Mouse (Mus musculus): Measurements from ENCODE around the gene 2010111I01Rik. TPM values are rescaled to one million over a fixed set of nuclear protein-coding genes. Genes with fewer than 3 reads are reported as not detected.

2010111I01Rik gene
- total RNA-seq, 2 experiments from 2014 or later: 89.8 to 91.4 TPM

DNA sequence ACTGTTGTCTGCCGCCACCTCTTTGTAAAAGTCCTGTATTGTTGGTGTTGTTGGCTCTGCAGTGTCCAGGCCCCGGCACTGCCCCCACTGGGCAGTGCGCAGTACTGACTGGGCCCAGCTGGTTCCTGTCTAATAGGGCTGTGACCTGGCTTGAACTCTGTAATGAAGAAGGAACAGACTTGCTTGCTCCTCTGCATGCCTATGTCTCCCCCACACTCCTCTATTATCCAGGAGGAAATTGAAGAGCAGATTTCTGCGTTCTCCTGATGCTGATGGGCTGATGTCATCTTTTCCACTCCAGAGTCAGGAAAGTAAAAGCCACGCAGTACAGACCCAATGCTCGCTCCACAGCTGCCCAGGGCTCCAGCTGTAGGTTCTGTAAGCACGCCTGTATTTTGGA, 292.1 kb downstream of the 2010111I01Rik start:
- 0 out of 2 replicates have a peak overlapping the region, but pooled peaks have one; percentile 32 for H3K27ac ChIP-seq
- DNase-seq (ENCODE audit: low spot score in 2 of 2): no peak
- no peak overlapping the region for H3K4me3 ChIP-seq
- peak; percentile 68 for TF ChIP-seq CTCF (conservative IDR thresholded peaks at IDR 0.05)

DNA sequence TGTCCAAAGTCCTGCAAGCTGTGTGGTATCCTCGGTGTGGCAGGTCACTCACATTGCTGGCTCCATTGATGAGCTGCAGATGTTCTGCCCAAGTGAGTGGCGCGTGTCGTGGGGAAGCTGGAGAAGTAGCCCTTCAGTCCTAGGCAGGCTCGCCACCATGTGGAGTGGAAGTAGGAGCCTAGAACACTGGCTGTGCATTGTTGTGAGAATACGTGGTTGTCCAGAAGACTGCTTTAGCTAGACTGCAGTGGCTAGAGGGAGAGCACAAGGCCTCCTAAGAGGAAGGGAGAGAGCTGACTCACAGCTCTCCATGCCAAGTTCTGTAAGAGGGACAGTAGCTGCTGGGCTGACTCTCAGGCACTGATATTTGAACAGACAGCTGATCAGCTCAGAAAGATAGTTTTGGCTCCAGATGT, 293.5 kb downstream of the 2010111I01Rik start:
- no peak for TF ChIP-seq CTCF (conservative IDR thresholded peaks at IDR 0.05)
- Histone ChIP-seq H3K4me3 (no peak overlapping the region), H3K27ac (peak overlapping the region; percentile 28; the same call in 1 of the 2 replicates)
- DNase-seq (ENCODE audit: low spot score in 2 of 2): no peak

- no peak overlapping the region for H3K4me3 ChIP-seq
- H3K27ac ChIP-seq: peak overlapping the region; percentile 28; the same call in 1 of the 2 replicates
- TF ChIP-seq CTCF (conservative IDR thresholded peaks at IDR 0.05): no peak
- DNase-seq (ENCODE audit: low spot score in 2 of 2): no peak
Measured at GRCm38 (mm10) chr13:63258671-63259070, 294.0 kb downstream of the 2010111I01Rik start.

- Histone ChIP-seq H3K27ac (peak overlapping the region; percentile 59), H3K4me3 (no peak overlapping the region)
- no peak for TF ChIP-seq CTCF (conservative IDR thresholded peaks at IDR 0.05)
- no peak for DNase-seq (ENCODE audit: low spot score in 2 of 2)
Measured at GRCm38 (mm10) chr13:63260133-63260532, 295.4 kb downstream of the 2010111I01Rik start.

DNA sequence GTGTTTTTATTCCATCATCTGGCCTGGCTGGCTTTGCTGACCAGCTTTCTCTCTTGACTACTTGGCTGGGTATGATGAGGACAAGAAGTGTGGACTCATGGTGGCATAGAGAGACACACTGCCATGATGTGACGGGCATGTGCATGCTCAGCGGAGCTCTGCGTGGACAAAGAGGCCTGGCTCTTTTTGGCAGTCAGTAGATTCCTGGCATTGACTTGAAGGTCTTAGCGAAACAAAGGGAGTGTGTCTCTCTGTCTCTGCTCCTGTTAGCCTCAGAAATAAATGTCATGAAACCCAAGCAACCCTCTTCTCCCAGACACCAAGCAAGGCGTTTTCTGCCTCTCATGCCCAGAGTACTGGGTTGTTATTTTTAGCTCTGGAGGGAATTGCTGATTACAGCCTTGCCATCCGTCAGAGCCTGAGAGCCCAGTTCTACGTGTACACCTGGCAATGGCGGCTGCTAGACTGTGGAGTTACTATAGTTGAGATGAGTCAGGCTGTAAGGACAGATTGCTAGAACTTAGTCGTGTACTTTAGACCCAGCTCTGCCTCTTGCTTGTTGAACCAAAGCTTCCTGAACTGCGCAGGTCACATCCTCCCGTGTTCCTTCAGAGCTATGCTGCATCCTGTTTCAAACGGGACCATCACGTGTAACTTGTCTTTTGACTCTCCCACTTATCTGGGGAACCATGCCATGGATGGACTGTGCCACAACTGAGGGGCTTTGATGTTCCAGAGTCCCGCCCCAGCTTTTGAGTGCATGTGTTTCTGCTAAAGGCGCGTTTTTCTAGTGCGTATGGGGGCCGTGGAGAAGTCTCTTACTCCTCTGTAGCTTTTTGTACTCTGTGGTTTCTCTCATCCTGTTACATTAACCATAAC, 296.3 kb downstream of the 2010111I01Rik start:
- DNase-seq (ENCODE audit: low spot score in 2 of 2): no peak
- no peak overlapping the region for H3K4me3 ChIP-seq
- TF ChIP-seq CTCF (conservative IDR thresholded peaks at IDR 0.05): no peak
- H3K27ac ChIP-seq: peak overlapping the region; percentile 59

DNA sequence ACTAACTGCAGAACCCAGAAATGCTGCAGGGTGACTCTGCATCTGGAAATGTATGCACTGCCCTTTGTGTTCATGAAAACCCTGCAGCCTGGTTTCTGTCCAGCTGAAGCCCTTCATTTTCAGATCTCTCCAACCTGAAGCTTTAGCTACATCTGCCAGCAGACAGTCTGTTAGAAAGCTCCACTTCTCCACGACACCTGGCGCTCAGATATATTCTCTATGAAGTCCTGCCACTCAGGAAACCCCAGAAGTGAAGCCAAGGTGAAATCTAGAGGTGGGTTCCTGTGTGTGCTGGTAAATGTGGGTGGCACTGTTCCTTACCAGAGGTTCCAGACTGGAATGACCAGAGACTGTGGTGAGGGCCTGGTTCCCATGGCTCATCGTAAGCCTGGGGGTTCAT, 297.0 kb downstream of the 2010111I01Rik start:
- 0 out of 2 replicates have a peak overlapping the region, but pooled peaks have one; percentile 59 for H3K27ac ChIP-seq
- DNase-seq (ENCODE audit: low spot score in 2 of 2): no peak
- H3K4me3 ChIP-seq: no peak overlapping the region
- no peak for TF ChIP-seq CTCF (conservative IDR thresholded peaks at IDR 0.05)

GRCm38 (mm10) chr13:63262168-63262957, 297.7 kb downstream of the 2010111I01Rik start:
- Histone ChIP-seq H3K4me3 (no peak overlapping the region), H3K27ac (no peak overlapping the region)
- no peak for TF ChIP-seq CTCF (conservative IDR thresholded peaks at IDR 0.05)
- no peak for DNase-seq (ENCODE audit: low spot score in 2 of 2)

GRCm38 (mm10) chr13:63268371-63268770, 303.7 kb downstream of the 2010111I01Rik start:
- TF ChIP-seq CTCF (conservative IDR thresholded peaks at IDR 0.05): no peak
- no peak for DNase-seq (ENCODE audit: low spot score in 2 of 2)
- H3K27ac ChIP-seq: peak overlapping the region; percentile 11; the same call in 1 of the 2 replicates
- no peak overlapping the region for H3K4me3 ChIP-seq

- no peak for DNase-seq (ENCODE audit: low spot score in 2 of 2)
- no peak for TF ChIP-seq CTCF (conservative IDR thresholded peaks at IDR 0.05)
- Histone ChIP-seq H3K4me3 (no peak overlapping the region), H3K27ac (peak overlapping the region; percentile 11; the same call in 1 of the 2 replicates)
Measured at GRCm38 (mm10) chr13:63268776-63269175, 304.1 kb downstream of the 2010111I01Rik start.

- no peak for TF ChIP-seq CTCF (conservative IDR thresholded peaks at IDR 0.05)
- Histone ChIP-seq H3K4me3 (no peak overlapping the region), H3K27ac (no peak overlapping the region)
- no peak for DNase-seq (ENCODE audit: low spot score in 2 of 2)
Measured at GRCm38 (mm10) chr13:63270191-63270590, 305.5 kb downstream of the 2010111I01Rik start.

- DNase-seq (ENCODE audit: low spot score in 2 of 2): no peak
Measured at GRCm38 (mm10) chr13:63272017-63272601, 307.4 kb downstream of the 2010111I01Rik start.

GRCm38 (mm10) chr13:63272602-63273229, 308.0 kb downstream of the 2010111I01Rik start:
- Histone ChIP-seq H3K4me3 (peak overlapping the region; percentile 52), H3K27ac (peak overlapping the region; percentile 60)
- no peak for TF ChIP-seq CTCF (conservative IDR thresholded peaks at IDR 0.05)
- no peak for DNase-seq (ENCODE audit: low spot score in 2 of 2)

More at GRCm38 (mm10) chr13:63272017-63272601, 307.4 kb downstream of the 2010111I01Rik start:
- peak overlapping the region; percentile 52 for H3K4me3 ChIP-seq
- peak overlapping the region; percentile 60 for H3K27ac ChIP-seq
- TF ChIP-seq CTCF (conservative IDR thresholded peaks at IDR 0.05): no peak

Measured in layer of hippocampus, adult 2 months (tissue).